Mouse (Mus musculus): ENCODE measurements around the gene Uchl1. TPM values are rescaled to one million over a fixed set of nuclear protein-coding genes. Genes with fewer than 3 reads are reported as not detected.

Gene Uchl1
- total and polyA plus RNA-seq, 3 experiments, result 0.33 TPM; not detected in 2

GRCm38 (mm10) chr5:66701951-66702350 is 26.1 kb downstream of the Uchl1 start:
- DNase-seq (ENCODE audit: low spot score) (no peak), ATAC-seq (ENCODE audit: extremely low read depth, insufficient number of reproducible peaks, low FRiP score, poor library complexity, severe bottlenecking) (no peak)
- peaks cover 49% of the 10 kb centered on the region for H3K9me3 ChIP-seq (replicated peaks)
- TF ChIP-seq GATA2 (IDR thresholded peaks at IDR 0.05; ENCODE audit: borderline replicate concordance, low read depth, low read length) (no peak), POLR2AphosphoS5 (IDR thresholded peaks at IDR 0.05; ENCODE audit: insufficient replicate concordance, low read depth, low read length) (no peak), CTCF (IDR thresholded peaks at IDR 0.05; ENCODE audit: low read depth, low read length) (no peak), TAL1 (conservative IDR thresholded peaks at IDR 0.05; ENCODE audit: low read depth, low read length) (no peak), GATA1 (IDR thresholded peaks at IDR 0.05; ENCODE audit: borderline replicate concordance, low read length) (no peak)
- no peaks in the 10 kb centered on the region for H3K36me3 ChIP-seq (replicated peaks)
- no peaks in the 10 kb centered on the region for H3K4me1 ChIP-seq (ENCODE audit: insufficient read depth, low read depth, low read length)
- H3K4me3 ChIP-seq (ENCODE audit: low read depth, low read length), result no peak overlapping the region
- H3K27me3 ChIP-seq (ENCODE audit: insufficient read depth, low read length), result no peaks in the 10 kb centered on the region

DNA sequence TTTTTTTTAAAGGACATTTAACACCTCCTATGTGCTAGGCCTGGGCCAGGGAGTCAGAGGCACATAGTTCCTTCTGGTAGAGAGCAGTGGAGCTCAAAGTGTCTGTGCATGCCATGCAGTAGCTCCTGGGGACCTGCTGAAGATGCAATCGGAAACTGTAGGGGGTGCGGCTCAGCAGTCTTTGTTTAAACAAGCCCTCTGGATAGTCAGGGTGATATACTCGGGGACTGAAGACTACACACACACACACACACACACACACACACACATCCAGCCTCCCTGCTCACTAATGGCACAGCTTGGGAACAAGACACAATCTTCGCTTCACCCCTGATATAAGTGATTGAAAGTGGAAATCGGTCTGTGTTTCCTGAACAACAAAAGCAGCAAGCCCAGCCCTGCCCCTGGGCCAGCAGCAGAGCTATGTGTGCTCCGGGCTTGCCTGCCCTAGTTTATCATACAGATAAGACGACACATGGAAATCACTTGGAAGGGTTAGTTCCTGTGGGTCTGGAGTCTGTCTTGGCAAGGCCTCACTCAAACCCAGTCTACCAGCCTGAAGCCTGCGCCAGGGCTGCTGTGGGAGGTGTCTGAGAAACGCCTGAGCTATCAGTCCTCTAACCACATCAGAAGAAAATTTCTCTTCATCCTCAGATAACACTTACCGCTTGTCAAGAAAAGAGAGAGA is 27.6 kb downstream of the Uchl1 start:
- DNase-seq (ENCODE audit: low spot score) (no peak), ATAC-seq (ENCODE audit: extremely low read depth, insufficient number of reproducible peaks, low FRiP score, poor library complexity, severe bottlenecking) (no peak)
- Histone ChIP-seq H3K36me3 (replicated peaks) (no peaks in the 10 kb centered on the region), H3K27me3 (ENCODE audit: insufficient read depth, low read length) (no peaks in the 10 kb centered on the region), H3K4me1 (ENCODE audit: insufficient read depth, low read depth, low read length) (no peaks in the 10 kb centered on the region), H3K9me3 (replicated peaks) (peaks cover 49% of the 10 kb centered on the region), H3K4me3 (ENCODE audit: low read depth, low read length) (no peak overlapping the region)
- TF ChIP-seq CTCF (IDR thresholded peaks at IDR 0.05; ENCODE audit: low read depth, low read length), result no peak
- no peak for TF ChIP-seq POLR2AphosphoS5 (IDR thresholded peaks at IDR 0.05; ENCODE audit: insufficient replicate concordance, low read depth, low read length)
- TF ChIP-seq GATA1 (IDR thresholded peaks at IDR 0.05; ENCODE audit: borderline replicate concordance, low read length), result no peak
- no peak for TF ChIP-seq GATA2 (IDR thresholded peaks at IDR 0.05; ENCODE audit: borderline replicate concordance, low read depth, low read length)
- no peak for TF ChIP-seq TAL1 (conservative IDR thresholded peaks at IDR 0.05; ENCODE audit: low read depth, low read length)

GRCm38 (mm10) chr5:66707859-66708258 is 32.0 kb downstream of the Uchl1 start:
- ATAC-seq (ENCODE audit: extremely low read depth, insufficient number of reproducible peaks, low FRiP score, poor library complexity, severe bottlenecking), result no peak
- DNase-seq (ENCODE audit: low spot score), result no peak
- Histone ChIP-seq H3K4me3 (ENCODE audit: low read depth, low read length) (no peak overlapping the region), H3K4me1 (ENCODE audit: insufficient read depth, low read depth, low read length) (no peaks in the 10 kb centered on the region), H3K36me3 (replicated peaks) (no peaks in the 10 kb centered on the region), H3K27me3 (ENCODE audit: insufficient read depth, low read length) (no peaks in the 10 kb centered on the region), H3K9me3 (replicated peaks) (peaks cover 40% of the 10 kb centered on the region)
- TF ChIP-seq TAL1 (conservative IDR thresholded peaks at IDR 0.05; ENCODE audit: low read depth, low read length), result no peak
- no peak for TF ChIP-seq POLR2AphosphoS5 (IDR thresholded peaks at IDR 0.05; ENCODE audit: insufficient replicate concordance, low read depth, low read length)
- TF ChIP-seq GATA1 (IDR thresholded peaks at IDR 0.05; ENCODE audit: borderline replicate concordance, low read length), result no peak
- no peak for TF ChIP-seq GATA2 (IDR thresholded peaks at IDR 0.05; ENCODE audit: borderline replicate concordance, low read depth, low read length)
- no peak for TF ChIP-seq CTCF (IDR thresholded peaks at IDR 0.05; ENCODE audit: low read depth, low read length)

DNA sequence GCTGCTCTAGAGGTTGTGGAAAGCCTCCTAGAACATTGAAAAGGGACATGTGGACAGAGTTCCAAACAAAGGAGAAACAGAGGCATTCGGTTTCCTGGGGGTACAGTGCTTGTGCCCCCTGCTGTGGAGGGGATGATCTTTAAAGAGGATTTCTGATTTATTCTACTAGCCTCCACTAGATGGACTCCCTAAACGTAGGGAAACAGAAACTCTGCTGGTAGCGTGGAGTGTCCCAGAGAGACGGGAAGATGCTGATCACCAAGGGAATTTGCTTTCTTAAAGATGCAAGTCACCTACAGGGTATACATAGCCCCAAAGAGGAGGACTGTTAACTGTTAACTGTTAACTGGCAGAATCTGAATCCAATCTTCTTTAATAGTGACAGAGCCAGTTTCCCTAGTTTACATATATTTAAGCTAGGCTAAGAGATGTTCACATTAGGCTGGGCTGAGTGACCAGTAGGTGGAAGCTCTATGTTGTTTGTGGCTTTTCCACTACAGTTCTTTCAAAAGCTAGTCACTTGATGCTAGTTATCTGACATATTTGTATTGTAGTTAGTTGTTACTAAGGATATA is 34.6 kb downstream of the Uchl1 start:
- DNase-seq (ENCODE audit: low spot score) (no peak), ATAC-seq (ENCODE audit: extremely low read depth, insufficient number of reproducible peaks, low FRiP score, poor library complexity, severe bottlenecking) (no peak)
- Histone ChIP-seq H3K4me3 (ENCODE audit: low read depth, low read length) (no peak overlapping the region), H3K27me3 (ENCODE audit: insufficient read depth, low read length) (no peaks in the 10 kb centered on the region), H3K36me3 (replicated peaks) (no peaks in the 10 kb centered on the region), H3K9me3 (replicated peaks) (peaks cover 40% of the 10 kb centered on the region), H3K4me1 (ENCODE audit: insufficient read depth, low read depth, low read length) (no peaks in the 10 kb centered on the region)
- TF ChIP-seq TAL1 (conservative IDR thresholded peaks at IDR 0.05; ENCODE audit: low read depth, low read length), result no peak
- TF ChIP-seq GATA1 (IDR thresholded peaks at IDR 0.05; ENCODE audit: borderline replicate concordance, low read length), result no peak
- no peak for TF ChIP-seq GATA2 (IDR thresholded peaks at IDR 0.05; ENCODE audit: borderline replicate concordance, low read depth, low read length)
- no peak for TF ChIP-seq POLR2AphosphoS5 (IDR thresholded peaks at IDR 0.05; ENCODE audit: insufficient replicate concordance, low read depth, low read length)
- no peak for TF ChIP-seq CTCF (IDR thresholded peaks at IDR 0.05; ENCODE audit: low read depth, low read length)

DNA sequence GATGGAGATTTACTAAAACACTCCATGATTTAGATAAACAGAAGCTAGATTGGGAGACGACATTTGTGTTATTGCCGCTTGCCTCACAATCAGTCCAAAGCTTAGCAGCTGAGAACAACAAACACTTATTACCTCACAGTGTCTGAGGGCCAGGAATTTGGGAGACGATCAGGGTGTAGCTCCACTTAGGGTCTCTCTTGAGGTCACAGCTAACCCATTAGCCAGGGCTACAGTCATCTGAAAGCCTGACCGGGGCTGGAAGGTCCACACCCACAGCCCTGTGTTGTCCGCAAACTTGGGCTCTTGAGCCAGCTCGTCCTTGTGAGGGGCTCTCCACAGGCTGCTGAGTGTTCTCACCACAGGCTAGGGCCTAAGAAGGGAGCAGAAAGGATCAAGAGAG is 36.9 kb downstream of the Uchl1 start:
- TF ChIP-seq POLR2AphosphoS5 (IDR thresholded peaks at IDR 0.05; ENCODE audit: insufficient replicate concordance, low read depth, low read length) (no peak), GATA2 (IDR thresholded peaks at IDR 0.05; ENCODE audit: borderline replicate concordance, low read depth, low read length) (no peak)
- no peak overlapping the region for H3K4me3 ChIP-seq (ENCODE audit: low read depth, low read length)
- H3K36me3 ChIP-seq (replicated peaks), result no peaks in the 10 kb centered on the region
- H3K4me1 ChIP-seq (ENCODE audit: insufficient read depth, low read depth, low read length), result no peaks in the 10 kb centered on the region
- no peak for ATAC-seq (ENCODE audit: extremely low read depth, insufficient number of reproducible peaks, low FRiP score, poor library complexity, severe bottlenecking)
- H3K27me3 ChIP-seq (ENCODE audit: insufficient read depth, low read length), result no peaks in the 10 kb centered on the region
- H3K9me3 ChIP-seq (replicated peaks), result peaks cover 37% of the 10 kb centered on the region
- no peak for DNase-seq (ENCODE audit: low spot score)

DNA sequence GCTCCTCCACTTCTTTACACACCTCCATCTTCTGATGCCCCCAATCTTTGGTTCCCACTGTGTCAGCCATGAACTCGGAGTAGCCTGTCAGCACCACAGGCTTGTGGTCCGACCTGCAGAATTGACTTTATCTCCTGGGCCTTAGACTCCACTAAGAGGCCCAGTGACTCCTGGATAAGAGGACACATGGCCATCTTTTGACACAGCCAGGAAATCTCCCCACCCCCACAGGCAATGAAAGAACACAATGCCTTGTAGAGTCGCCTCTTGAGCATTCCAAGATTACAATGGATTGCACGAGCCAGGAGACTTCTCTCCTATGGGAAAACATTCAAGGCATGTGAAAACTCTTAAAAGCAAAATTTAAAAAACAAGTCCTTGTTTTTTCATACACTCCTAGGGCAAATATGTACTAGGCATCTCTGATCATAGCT is 39.6 kb downstream of the Uchl1 start:
- Histone ChIP-seq H3K27me3 (ENCODE audit: insufficient read depth, low read length) (no peaks in the 10 kb centered on the region), H3K4me1 (ENCODE audit: insufficient read depth, low read depth, low read length) (no peaks in the 10 kb centered on the region), H3K9me3 (replicated peaks) (peaks cover 50% of the 10 kb centered on the region), H3K36me3 (replicated peaks) (no peaks in the 10 kb centered on the region), H3K4me3 (ENCODE audit: low read depth, low read length) (no peak overlapping the region)
- DNase-seq (ENCODE audit: low spot score) (no peak), ATAC-seq (ENCODE audit: extremely low read depth, insufficient number of reproducible peaks, low FRiP score, poor library complexity, severe bottlenecking) (no peak)
- TF ChIP-seq GATA2 (IDR thresholded peaks at IDR 0.05; ENCODE audit: borderline replicate concordance, low read depth, low read length), result no peak
- no peak for TF ChIP-seq TAL1 (conservative IDR thresholded peaks at IDR 0.05; ENCODE audit: low read depth, low read length)
- no peak for TF ChIP-seq CTCF (IDR thresholded peaks at IDR 0.05; ENCODE audit: low read depth, low read length)
- TF ChIP-seq POLR2AphosphoS5 (IDR thresholded peaks at IDR 0.05; ENCODE audit: insufficient replicate concordance, low read depth, low read length), result no peak
- TF ChIP-seq GATA1 (IDR thresholded peaks at IDR 0.05; ENCODE audit: borderline replicate concordance, low read length), result no peak
